Mouse (Mus musculus) bone marrow, adult 2 months (tissue): ENCODE measurements around the gene Ubl4b. TPM values are rescaled to one million over a fixed set of nuclear protein-coding genes. Genes with fewer than 3 reads are reported as not detected.

Source experiments
- H3K27ac ChIP-seq: fragments of 200-500 bp; 2 replicates; pipeline ENCODE4 v1.5.1; 2012; ENCODE audit warnings: low read depth, mild to moderate bottlenecking, control low read depth, inconsistent platforms, low read length; ENCODE audit not compliant: control insufficient read depth, poor library complexity, insufficient read depth
- H3K4me1 ChIP-seq: fragments of 200-500 bp; 2 replicates; pipeline ENCODE4 v1.6.1; 2011; ENCODE audit warnings: low read length; ENCODE audit not compliant: control insufficient read depth, insufficient read depth
- H3K4me3 ChIP-seq: fragments of 200-500 bp; replicated peaks from 2 replicates; pipeline ENCODE3; 2011; ENCODE audit warnings: mild to moderate bottlenecking, low read depth, low read length, control low read depth; ENCODE audit not compliant: control insufficient read depth
- CTCF ChIP-seq: fragments of 200-500 bp; IDR thresholded peaks from 2 replicates; pipeline ENCODE4 v1.5.1; 2011; ENCODE audit warnings: low read length, control low read depth; ENCODE audit not compliant: control insufficient read depth, insufficient read depth
- POLR2A ChIP-seq: fragments of 200-500 bp; IDR thresholded peaks from 2 replicates; pipeline ENCODE4 v1.6.1; 2011; ENCODE audit warnings: low read depth, mild to moderate bottlenecking, control low read depth, low read length, borderline replicate concordance; ENCODE audit not compliant: control insufficient read depth
- WGBS: fragments of 180-500 bp; shearing (Covaris S2); methylation state at CpG from one replicate; pipeline ENCODE4 v1.1.7; 2018; 5-methylcytosine and 5-hydroxymethylcytosine counted together
- polyA plus RNA-seq: library from polyadenylated mRNA; stranded (reverse); fragments of >200 nt; gene quantifications from 2 replicates; pipeline ENCODE4 v1.2.4, GENCODE M21; 2011; ENCODE audit warnings: low replicate concordance; ENCODE audit not compliant: missing spikeins, insufficient read depth, insufficient read length

Ubl4b gene
- polyA plus RNA-seq, 1 experiment: not detected

DNA sequence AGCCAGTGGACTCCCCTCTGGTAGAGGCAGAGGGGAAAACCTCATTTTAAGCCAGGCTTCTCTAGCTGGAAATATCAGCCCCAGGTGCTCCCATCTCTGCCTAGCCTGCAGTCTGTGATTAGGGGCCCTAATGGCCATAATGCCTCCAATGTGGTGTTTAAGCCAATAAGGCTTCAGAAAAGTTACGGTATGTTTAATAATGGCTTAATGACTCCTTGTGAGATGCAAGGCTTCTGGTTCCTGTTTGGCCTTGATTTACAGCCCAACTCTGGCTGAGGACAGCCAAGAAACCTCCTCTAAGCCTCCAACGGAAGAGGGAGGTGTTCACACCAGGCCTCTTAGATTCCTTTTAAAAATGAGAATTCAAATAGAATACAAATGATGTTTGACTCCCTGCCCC lies 38.8 kb upstream of the Ubl4b start:
- WGBS: 15% methylated on average over 2 of the region's 2 CpGs
- no peaks in the 10 kb centered on the region; the same call in 1 of the 2 replicates for H3K4me1 ChIP-seq
- TF ChIP-seq CTCF: no peak
- TF ChIP-seq POLR2A: no peak
- H3K4me3 ChIP-seq: no peak overlapping the region
- H3K27ac ChIP-seq: no peak overlapping the region

- whole genome bisulfite sequencing: 68% methylated on average over 1 of the region's 1 CpGs
- Histone ChIP-seq H3K4me1 (no peaks in the 10 kb centered on the region; the same call in 1 of the 2 replicates), H3K27ac (no peak overlapping the region), H3K4me3 (no peak overlapping the region)
- no peak for TF ChIP-seq CTCF
- no peak for TF ChIP-seq POLR2A
Observed at GRCm38 (mm10) chr3:107591612-107592011, 36.7 kb upstream of the Ubl4b start.

DNA sequence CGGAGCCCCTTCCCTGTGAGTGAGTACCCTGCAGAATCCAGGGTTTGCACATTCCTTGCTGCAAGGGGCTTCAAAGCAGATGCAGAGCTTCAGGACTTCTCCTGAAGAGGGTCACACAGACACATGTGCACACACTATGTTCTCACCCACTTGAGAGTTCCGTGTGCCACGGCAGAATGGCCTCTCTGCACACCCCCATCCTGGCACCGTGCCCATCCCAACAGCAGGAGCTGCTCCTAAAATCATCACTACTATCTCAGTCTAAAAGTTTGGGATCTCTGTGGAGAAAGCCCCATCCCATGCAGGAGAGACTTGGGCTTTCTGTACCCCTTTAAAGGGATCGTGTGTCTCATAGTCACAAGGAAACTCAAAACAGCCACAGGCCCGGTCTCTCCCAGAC lies 31.6 kb upstream of the Ubl4b start:
- TF ChIP-seq CTCF: no peak
- TF ChIP-seq POLR2A: no peak
- no peak overlapping the region for H3K27ac ChIP-seq
- no peaks in the 10 kb centered on the region for H3K4me1 ChIP-seq
- no peak overlapping the region for H3K4me3 ChIP-seq
- 72% methylated on average over 6 of the region's 6 CpGs for WGBS

- 21% methylated on average over 1 of the region's 1 CpGs for WGBS
- Histone ChIP-seq H3K4me3 (no peak overlapping the region), H3K27ac (no peak overlapping the region), H3K4me1 (no peaks in the 10 kb centered on the region)
- no peak for TF ChIP-seq POLR2A
- TF ChIP-seq CTCF: no peak
Observed at GRCm38 (mm10) chr3:107583893-107584292, 29.0 kb upstream of the Ubl4b start.

DNA sequence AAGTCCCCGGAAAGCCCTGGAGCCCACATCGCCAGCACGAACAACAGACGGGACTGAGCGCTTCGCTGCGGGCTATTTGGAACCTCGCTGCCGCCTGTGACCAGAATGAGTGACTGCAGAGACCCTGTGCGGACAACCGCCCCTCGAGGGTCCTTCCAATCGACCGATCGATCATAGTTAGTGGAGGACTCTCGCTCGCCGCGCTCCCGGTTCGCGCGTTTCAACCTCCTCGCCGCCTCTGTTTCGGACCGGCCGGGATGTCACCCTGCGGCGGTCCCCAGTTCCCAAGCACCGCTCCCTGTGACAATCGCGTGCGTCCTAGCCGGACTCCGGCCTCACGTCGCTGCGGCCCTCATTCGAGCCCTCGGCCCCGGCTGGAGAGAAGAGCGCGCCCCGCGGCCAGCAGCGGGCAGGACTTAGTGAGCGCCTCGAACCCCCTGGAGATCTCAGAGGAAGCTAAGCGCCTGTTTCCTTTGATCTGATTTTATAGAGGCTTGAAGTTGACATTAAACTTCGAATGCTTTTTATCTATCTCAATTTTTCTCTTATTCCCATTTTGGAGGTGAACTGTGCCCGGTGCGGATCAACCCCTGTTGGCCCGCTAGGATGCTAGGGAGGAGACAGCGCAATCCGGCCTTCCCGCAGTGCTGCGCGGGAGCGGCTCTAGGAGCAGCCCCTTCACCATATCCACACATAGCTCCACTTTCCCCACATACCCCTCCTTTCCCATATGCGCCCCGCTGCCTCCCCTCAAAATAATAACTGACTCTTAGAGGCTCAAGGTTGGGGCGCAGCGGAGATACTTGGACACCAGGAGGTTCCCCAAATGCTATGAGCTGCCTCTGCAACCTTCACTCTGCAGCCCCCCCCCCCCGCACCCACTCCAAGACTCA lies 28.2 kb upstream of the Ubl4b start:
- TF ChIP-seq POLR2A: no peak
- no peak for TF ChIP-seq CTCF
- Histone ChIP-seq H3K27ac (no peak overlapping the region), H3K4me3 (no peak overlapping the region), H3K4me1 (no peaks in the 10 kb centered on the region)
- 5% methylated on average over 65 of the region's 65 CpGs for WGBS

DNA sequence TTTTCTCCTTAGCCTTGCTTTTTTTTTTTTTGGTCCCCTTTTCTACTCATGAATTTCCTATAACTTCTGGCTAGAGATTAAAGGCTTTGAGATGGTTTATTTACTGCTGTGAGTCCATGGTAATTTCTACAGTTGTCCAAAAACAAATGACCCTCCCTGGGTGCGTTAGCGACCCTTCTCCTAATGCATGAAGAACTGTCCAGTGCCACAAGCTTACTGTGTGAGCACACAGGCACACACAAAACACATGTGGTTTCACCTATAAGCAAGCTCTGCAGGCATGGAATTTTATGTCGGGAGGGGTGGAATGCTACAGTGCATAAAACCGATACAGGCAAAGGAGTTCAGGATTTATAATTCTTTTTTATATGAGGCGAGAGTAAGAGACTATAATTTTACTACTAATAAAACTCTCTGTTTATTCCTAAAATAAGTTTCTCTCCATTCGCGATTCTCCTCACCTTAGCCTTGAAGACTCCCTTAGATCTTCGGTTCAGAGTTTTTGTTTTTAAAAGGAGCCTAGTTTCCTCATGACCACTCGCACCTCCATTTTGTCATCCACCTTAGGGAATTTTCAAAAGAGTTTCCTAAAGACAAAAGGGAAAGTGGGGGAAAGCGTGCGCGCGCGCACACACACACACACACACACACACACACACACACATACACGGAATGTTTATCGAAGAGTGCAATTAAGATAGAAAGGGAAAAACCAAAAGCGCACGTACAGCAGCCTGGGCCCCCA lies 27.4 kb upstream of the Ubl4b start:
- Histone ChIP-seq H3K4me3 (no peak overlapping the region), H3K4me1 (no peaks in the 10 kb centered on the region), H3K27ac (no peak overlapping the region)
- 4% methylated on average over 18 of the region's 18 CpGs for WGBS
- TF ChIP-seq CTCF: no peak
- TF ChIP-seq POLR2A: no peak

DNA sequence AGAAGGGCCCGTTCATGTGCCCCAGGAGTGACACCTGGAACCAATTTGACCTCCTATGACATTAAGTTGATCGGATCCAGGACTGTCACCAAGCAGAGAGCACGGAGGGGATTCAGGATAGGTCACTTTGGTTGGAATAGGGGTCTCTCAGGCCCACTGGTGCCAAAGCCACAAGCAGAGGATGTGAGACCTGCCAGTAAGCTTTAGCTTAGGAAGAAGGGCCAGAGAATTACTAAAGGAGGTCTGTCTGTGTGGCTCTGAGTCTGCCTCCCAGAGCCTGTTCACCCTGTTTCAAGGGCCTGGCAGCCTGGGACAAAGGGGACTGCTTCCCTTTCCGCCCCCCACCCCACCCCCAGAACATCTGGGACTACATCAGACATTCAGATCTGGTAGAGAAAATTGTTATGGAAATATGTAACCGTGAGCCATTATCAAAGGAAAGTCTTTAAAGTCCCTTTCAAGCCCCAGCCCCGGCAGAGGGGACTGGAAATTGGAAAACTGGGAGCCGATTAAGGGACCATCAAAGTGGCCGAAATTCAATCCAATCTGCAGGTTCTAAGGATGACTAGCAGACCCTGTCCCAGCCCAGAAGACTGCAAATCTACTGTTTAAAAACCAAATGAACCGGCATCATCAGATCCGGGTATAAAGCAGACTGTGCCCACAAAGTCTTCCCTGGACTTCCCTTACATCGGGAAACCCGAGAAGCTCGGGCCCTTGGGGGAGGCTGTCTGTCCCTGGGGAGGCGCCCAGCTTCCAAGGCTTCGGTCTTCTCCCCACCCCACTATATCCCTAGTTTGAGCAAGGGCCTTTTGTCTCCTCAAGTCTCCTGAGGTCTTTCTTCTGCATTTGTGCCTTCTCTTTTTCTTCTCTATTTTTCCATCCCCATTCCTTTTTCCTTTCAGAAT lies 26.5 kb upstream of the Ubl4b start:
- Histone ChIP-seq H3K4me3 (no peak overlapping the region), H3K27ac (no peak overlapping the region), H3K4me1 (no peaks in the 10 kb centered on the region)
- 13% methylated on average over 15 of the region's 15 CpGs for WGBS
- TF ChIP-seq CTCF (no peak), POLR2A (no peak)
